Mouse (Mus musculus): ENCODE measurements around the gene Akap1.

Akap1 gene

DNA sequence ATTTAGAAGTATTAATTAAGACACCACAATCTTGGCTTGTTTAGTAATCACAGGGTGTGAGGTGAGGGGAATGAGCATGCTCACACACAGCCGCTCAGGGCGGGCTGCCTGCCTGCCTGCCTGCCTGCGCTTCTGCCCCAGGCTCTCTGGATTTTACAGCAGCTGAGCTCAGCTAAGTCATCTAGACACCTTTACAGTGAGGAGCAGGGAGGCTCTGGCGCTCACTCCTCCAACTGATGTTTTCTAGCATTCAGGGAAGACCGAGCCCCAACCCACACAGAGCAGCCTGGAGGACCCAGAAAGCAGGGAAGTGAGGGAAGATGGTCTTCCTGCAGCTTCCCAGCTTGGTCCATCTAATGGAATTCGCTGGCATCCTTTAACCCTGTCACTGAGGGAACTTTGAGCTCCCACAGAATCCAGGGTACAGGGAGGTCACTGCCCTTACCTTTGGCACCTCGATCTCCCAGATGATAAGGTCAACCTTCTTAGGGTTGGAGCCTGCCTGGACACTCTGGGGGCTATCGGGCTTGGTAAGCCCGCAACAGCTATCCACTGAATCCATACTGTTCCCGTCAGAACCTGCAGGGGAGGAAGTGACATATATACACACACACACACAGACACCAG lies 23.5 kb downstream of the Akap1 start:
- no peak for DNase-seq

- no peak for DNase-seq
Measured at GRCm38 (mm10) chr11:88840292-88840691, 24.1 kb downstream of the Akap1 start.

DNA sequence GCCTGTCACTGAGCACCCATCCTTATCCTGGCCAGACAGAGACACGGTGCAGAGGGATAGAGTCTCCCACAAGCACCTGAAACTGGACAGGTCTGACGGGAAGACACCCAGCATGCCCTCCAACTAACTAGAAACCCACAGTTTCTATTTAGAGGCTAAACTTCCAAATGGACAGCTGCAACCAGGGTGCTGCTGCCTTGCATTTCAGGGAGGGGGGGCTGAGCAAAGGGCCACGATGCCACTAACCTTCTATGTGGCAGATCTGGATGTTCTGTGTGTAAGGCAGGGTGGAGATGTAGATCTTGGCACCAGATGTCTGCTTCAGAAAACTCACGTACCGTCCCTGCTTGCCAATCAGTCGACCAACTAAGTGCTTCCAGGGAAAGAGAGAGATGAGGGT lies 25.0 kb downstream of the Akap1 start:
- no peak for DNase-seq

- DNase-seq = no peak
Measured at GRCm38 (mm10) chr11:88838630-88839029, 25.8 kb downstream of the Akap1 start.

DNA sequence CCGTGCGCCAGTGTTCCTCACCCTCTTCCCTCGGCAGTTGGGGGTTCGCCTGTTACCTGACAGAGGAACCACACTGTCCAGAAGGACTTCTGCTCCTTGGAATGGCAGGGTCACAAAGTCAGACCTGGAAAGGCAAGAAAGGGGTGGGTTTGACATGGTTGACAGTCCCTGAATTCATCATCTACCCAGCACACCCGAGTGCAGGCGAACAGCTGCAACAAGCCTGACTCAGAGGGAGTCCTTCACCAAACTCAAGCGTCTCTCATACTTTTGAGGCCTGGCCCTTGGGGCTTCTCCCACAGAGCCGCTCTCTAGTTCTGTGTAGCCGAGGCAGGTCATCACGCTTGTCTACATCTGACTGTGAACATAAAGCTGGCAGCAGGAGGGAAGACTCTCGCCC lies 29.8 kb downstream of the Akap1 start:
- no peak for DNase-seq

GRCm38 (mm10) chr11:88834134-88834533 lies 30.3 kb downstream of the Akap1 start:
- no peak for DNase-seq

GRCm38 (mm10) chr11:88833099-88833498 lies 31.3 kb downstream of the Akap1 start:
- DNase-seq = no peak

DNA sequence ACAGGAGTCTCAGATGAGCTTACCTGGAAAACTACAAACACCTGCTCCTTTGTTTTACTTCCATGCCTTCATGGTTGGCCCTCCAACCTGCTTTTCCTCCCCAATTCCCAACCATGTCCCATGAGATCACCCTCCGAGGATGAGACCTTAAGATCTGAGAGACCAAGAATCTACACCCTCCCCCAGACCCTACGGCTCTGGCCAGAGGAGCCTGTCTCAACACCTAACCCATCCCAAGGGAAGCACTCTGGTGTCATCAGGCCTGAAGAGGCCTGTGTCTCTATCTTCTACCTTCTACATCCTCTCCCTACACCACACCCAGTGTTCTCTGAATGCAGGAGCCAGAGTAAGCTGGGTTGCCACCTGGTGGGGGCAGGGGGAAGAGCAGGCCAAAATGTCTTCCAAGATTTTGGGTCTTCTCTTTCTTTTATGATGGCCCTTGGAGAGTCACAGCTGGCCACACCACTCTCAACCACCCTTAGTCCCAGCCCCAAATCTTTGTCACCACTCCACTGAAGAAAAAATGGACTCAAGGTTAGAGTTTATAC lies 34.1 kb downstream of the Akap1 start:
- DNase-seq = no peak

GRCm38 (mm10) chr11:88828528-88828927 lies 35.9 kb downstream of the Akap1 start:
- no peak for DNase-seq

GRCm38 (mm10) chr11:88825909-88826308 lies 38.5 kb downstream of the Akap1 start:
- DNase-seq = no peak

- peak; percentile 52 for DNase-seq
Measured at GRCm38 (mm10) chr11:88822991-88823390, 41.4 kb downstream of the Akap1 start.

GRCm38 (mm10) chr11:88822526-88822925 lies 41.9 kb downstream of the Akap1 start:
- DNase-seq = no peak

DNA sequence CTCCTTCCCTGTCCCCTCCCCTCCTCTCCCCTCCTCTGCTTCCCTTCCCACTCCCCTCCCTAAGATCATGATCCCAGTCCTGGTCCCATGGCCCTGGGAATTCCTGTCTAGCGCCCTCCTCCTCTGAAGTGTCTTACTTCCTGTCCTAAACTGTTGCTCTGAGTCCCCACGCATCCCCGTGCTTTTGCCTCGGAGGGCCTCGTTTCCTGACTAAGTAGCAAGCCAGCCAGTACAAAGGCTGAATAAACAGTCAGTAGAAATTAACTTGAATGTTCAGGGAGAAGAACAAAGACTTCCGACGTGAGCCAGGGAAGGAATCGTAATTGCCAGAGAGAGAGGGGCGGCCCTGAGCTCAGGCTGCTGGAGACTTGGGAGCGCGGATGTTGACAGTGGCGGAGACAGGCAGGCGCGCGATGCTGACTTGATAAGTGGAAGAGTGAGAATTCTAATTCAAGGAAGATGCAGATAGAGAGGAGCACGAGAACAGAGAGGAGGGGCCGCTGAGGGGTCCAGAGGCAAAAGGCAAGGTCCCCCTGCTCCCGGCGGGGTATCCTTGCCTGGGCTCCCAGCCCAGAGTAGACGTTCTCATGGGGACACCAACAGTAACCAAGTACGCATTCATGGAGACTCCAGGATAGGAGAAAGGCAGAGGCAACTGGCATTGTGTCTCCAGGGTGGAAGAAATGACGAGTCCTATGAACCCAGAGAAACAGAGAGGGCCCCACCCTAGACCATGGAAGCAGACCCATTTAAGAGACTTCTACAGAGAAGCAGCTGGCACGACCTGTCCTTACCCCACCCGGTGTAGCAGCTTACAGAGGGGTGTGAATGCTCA lies 43.4 kb downstream of the Akap1 start:
- no peak for DNase-seq

- DNase-seq = no peak
Measured at GRCm38 (mm10) chr11:88820253-88820652, 44.1 kb downstream of the Akap1 start.

GRCm38 (mm10) chr11:88817061-88817460 lies 47.3 kb downstream of the Akap1 start:
- no peak for DNase-seq

DNA sequence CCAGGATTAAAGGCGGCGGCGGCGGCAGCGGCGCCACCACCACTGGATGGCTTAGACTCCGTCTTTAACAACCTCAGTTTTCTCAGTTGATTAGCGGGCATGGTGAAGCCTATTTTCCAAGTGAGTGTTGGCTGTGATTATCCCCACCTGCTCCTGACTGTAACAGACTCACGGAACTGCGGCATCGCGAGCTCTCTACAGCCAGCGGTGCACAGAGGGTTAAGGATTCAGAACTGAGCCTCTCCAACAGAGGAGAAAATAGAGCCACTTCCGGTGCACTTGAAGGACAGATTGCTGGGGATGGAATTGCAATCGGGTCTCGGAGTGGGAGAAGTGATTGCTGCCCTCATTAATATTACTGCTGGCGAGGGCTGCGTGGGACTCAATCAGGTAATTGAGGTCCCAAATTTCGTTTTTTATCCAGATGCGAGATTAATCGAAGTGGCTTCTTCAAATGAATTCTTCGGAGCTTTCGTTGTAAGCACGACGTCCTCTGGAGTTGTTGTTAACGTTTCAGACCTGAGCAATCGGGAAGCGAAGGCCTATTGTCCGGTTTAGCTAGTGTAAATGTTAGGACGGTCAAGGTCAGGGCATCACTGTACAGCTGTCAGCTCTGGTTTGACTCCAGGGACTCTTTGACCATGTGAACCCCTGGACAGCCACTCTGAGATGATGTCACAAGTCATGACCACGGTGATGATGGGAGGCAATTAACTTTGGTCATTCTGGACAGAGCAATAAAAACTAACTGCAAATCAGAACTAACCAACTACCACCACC lies 61.0 kb downstream of the Akap1 start:
- DNase-seq = no peak

DNA sequence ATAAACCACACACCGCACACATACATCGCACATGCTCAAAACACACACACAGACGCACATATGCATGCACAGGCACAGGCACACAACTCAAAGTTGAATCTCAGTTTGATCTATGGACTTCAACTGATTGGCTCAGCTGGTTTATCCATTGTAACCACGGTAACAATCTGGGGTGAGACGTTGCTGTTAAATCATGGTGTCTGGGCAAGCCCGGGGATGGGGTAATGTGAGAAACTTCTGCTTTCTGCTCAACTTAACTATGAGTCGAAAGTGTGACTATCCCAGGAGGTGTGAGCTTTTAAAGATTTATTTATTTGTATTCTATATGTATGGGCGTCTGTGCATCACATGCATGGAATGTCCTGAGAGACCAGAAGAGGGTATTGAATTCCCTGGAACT lies 68.2 kb downstream of the Akap1 start:
- no peak for DNase-seq

- no peak for DNase-seq
Measured at GRCm38 (mm10) chr11:88789893-88790292, 74.5 kb downstream of the Akap1 start.

DNA sequence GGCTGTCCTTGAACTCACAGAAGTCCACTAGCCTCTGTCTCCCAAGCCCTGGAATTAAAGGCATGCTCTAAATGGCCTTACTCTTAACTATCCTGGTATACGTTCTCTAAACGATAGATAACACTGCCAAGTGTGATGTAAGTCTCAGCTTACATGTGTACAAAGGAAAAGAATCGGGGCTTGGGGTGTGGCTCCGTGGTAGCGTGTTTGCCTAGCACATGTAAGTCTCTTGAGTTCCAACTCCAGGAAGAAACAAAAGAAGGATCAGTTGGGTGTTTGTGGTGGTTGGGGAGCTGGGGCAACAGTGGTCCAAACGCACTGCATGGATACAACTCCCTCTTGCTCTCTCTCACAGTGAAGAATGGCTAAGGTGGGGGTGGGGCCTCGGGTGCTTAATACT lies 77.6 kb downstream of the Akap1 start:
- DNase-seq = no peak

GRCm38 (mm10) chr11:88783525-88783924 lies 80.9 kb downstream of the Akap1 start:
- no peak for DNase-seq

- no peak for DNase-seq
Measured at GRCm38 (mm10) chr11:88782531-88782930, 81.9 kb downstream of the Akap1 start.
